Mouse (Mus musculus) embryonic facial prominence, embryonic 15.5 days (tissue): ENCODE data around the gene Rhebl1. TPM values are rescaled to one million over a fixed set of nuclear protein-coding genes. Genes with fewer than 3 reads are reported as not detected.
A peak's percentile ranks its signal among the peaks of the same experiment; 100 is the strongest.

Experiments used
- ATAC-seq: fragments of 200-750 bp; cut with Nextera tagmentation; 2 replicates; pipeline ENCODE4 v1.8.0; 2017; ENCODE audit warnings: low read depth, moderate TSS enrichment; ENCODE audit not compliant: insufficient number of reproducible peaks, low FRiP score, low TSS enrichment
- H3K27ac ChIP-seq: fragments of 300-500 bp; sonication (generic); replicated peaks from 2 replicates; pipeline ENCODE4 v1.5.1; 2015; ENCODE audit warnings: mild to moderate bottlenecking, inconsistent platforms
- H3K27me3 ChIP-seq: fragments of 300-500 bp; sonication (generic); 2 replicates; pipeline ENCODE4 v1.6.1; 2015; ENCODE audit warnings: inconsistent platforms
- H3K36me3 ChIP-seq: fragments of 300-500 bp; sonication (generic); 2 replicates; pipeline ENCODE4 v1.6.1; 2015; ENCODE audit warnings: mild to moderate bottlenecking, inconsistent platforms
- H3K4me1 ChIP-seq: fragments of 300-500 bp; sonication (generic); 2 replicates; pipeline ENCODE4 v1.6.1; 2015; ENCODE audit warnings: inconsistent platforms
- H3K4me2 ChIP-seq: fragments of 300-500 bp; sonication (generic); replicated peaks from 2 replicates; pipeline ENCODE4 v1.6.1; 2015; ENCODE audit warnings: mild to moderate bottlenecking, inconsistent platforms
- H3K4me3 ChIP-seq: fragments of 300-500 bp; sonication (generic); replicated peaks from 2 replicates; pipeline ENCODE4 v1.5.1; 2015; ENCODE audit warnings: mild to moderate bottlenecking, inconsistent platforms
- H3K9ac ChIP-seq: fragments of 300-500 bp; sonication (generic); 2 replicates; pipeline ENCODE4 v1.6.1; 2015; ENCODE audit warnings: inconsistent platforms
- H3K9me3 ChIP-seq: fragments of 300-500 bp; sonication (generic); replicated peaks from 2 replicates; pipeline ENCODE4 v1.6.1; 2016; ENCODE audit warnings: inconsistent platforms
- WGBS: fragments of 180-500 bp; shearing (Covaris S2); methylation state at CpG from one replicate; pipeline ENCODE4 v1.1.7; 2015; 5-methylcytosine and 5-hydroxymethylcytosine counted together
- polyA plus RNA-seq: library from polyadenylated mRNA; unstranded; fragments of >200 nt; fragmentation: Nextera tagmentation; extraction: Ambion mirVana; gene quantifications from 2 replicates; pipeline ENCODE4 v1.2.1, GENCODE M21; 2015

The Rhebl1 gene
- polyA plus RNA-seq, 1 experiment from 2014 or later, result 17.3 TPM

DNA sequence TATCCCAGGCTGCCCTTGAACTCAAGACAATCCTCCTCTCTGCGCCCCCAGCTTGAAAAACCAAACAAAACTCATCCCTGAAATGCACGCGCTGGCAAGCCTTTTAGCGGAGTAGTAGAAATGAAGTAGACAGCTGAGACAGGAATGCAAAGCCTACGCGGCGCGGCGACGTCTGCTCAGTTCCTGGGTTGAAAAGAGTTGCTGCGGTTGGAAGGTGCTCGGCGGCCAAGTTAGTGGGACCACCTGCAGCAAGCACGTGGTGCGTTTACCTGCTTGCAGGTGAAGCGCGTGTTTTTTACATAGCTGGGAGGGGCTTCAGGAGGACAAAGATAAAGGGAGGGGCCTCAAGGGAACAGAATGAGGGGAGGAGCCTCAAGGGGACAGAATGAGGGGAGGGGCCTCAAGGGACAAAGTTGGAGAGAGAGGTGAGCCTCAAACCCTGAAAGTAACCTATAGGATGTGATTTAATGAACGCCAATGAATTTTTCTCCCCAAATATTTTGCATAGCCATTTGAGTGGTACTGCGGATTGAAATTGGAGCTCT is 3.1 kb downstream of the Rhebl1 start:
- H3K27ac ChIP-seq, result no peak overlapping the region
- no peak for ATAC-seq
- WGBS, result 10% methylated on average over 19 of the region's 19 CpGs
- H3K4me3 ChIP-seq, result peak overlapping the region; percentile 20; the same call in 1 of the 2 replicates
- no peaks in the 10 kb centered on the region for H3K9me3 ChIP-seq
- no peak overlapping the region for H3K9ac ChIP-seq
- no peaks in the 10 kb centered on the region for H3K36me3 ChIP-seq
- peaks cover 49% of the 10 kb centered on the region for H3K27me3 ChIP-seq
- H3K4me1 ChIP-seq, result peaks cover 32% of the 10 kb centered on the region
- H3K4me2 ChIP-seq, result peak overlapping the region; percentile 35; the same call in 1 of the 2 replicates

DNA sequence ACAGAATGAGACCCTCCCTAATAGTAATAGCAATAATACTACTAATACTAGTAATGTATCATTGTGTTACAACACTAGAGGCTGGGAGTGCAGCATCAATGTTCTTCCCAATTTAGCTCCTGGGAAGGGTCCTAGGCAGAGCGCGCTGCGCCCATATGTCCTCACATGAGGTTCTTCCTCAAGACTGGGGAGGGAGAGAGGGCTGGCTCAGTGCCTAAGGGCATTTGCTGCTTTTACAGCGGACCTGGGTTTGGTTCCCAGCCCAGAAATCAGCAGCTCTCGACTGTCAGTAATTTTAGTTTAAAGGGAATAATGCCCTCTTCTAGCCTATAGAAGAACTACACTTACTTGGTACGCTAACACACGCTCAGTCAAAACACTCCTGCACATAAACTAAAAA is 6.8 kb downstream of the Rhebl1 start:
- 70% methylated on average over 7 of the region's 7 CpGs for WGBS
- ATAC-seq, result no peak
- H3K36me3 ChIP-seq, result no peaks in the 10 kb centered on the region
- 0 out of 2 replicates have a peak, but pooled peaks cover 3% of the 10 kb centered on the region for H3K4me1 ChIP-seq
- H3K9ac ChIP-seq, result no peak overlapping the region
- no peaks in the 10 kb centered on the region for H3K9me3 ChIP-seq
- H3K4me2 ChIP-seq, result no peak overlapping the region
- no peak overlapping the region for H3K27ac ChIP-seq
- H3K27me3 ChIP-seq, result peaks cover 12% of the 10 kb centered on the region
- no peak overlapping the region for H3K4me3 ChIP-seq

DNA sequence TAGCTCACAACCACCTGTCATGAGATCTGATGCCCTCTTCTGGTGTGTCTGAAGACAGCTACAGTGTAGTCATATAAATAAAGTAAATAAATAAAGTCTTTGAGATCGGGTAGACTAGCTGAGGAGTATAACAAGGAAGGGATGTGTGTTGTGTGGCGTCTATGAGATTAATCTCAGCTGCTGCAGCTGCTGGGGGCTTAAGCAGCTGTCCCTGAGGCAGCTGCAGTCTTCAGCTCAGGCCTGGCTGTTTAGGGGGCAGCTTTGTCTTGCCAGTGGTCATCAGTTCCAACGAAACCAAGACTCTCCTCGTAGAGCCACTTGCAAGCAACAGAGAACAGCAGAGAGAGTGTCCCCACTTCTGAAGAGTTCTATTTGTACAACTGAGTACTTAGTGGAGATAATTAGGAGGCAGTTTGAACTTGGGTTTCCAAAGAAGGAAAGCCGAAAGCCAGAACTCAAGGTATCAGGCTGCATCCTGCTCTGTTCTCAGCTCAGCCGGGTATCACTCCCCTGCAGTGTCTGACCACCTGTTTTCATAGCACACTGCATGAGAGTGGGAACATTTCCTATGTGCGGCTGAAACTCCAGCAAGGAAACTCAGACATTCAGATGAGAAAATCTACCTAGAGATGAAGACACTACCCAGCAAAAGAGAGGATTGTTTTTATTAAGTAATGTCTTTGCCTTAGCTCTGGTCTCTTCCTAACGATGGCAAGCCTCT is 7.5 kb downstream of the Rhebl1 start:
- H3K4me3 ChIP-seq, result no peak overlapping the region
- WGBS, result 56% methylated on average over 8 of the region's 8 CpGs
- H3K9ac ChIP-seq, result no peak overlapping the region
- H3K9me3 ChIP-seq, result no peaks in the 10 kb centered on the region
- H3K27ac ChIP-seq, result 0 out of 2 replicates have a peak overlapping the region, but pooled peaks have one; percentile 11
- no peaks in the 10 kb centered on the region for H3K36me3 ChIP-seq
- H3K27me3 ChIP-seq, result peaks cover 7% of the 10 kb centered on the region; the same call in 1 of the 2 replicates
- ATAC-seq, result peak; percentile 69; the same call in 1 of the 2 replicates
- H3K4me2 ChIP-seq, result no peak overlapping the region
- H3K4me1 ChIP-seq, result 0 out of 2 replicates have a peak, but pooled peaks cover 3% of the 10 kb centered on the region

DNA sequence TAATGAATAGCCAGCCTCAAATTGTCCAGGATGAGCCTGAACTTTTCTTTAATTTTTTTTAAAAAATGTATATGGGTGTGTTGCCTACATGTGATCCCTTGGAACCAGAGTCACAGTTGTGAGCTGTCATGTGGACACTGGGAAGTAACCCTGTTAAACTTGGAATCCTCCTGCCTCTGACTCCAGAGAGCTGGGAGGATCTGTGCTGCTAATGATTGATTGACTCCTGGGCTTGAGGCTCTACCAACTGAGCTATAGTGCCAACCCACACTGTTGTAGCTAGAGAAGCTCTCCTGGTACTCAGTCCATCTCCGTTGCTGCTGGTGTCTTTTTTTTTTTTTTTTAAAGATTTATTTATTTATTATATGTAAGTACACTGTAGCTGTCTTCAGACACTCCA is 10.2 kb downstream of the Rhebl1 start:
- no peak for ATAC-seq
- 74% methylated on average over 1 of the region's 1 CpGs for WGBS
- H3K27ac ChIP-seq, result no peak overlapping the region
- no peak overlapping the region for H3K9ac ChIP-seq
- peaks cover 10% of the 10 kb centered on the region for H3K4me1 ChIP-seq
- no peaks in the 10 kb centered on the region for H3K27me3 ChIP-seq
- no peaks in the 10 kb centered on the region for H3K36me3 ChIP-seq
- H3K4me3 ChIP-seq, result no peak overlapping the region
- no peaks in the 10 kb centered on the region for H3K9me3 ChIP-seq
- no peak overlapping the region for H3K4me2 ChIP-seq

DNA sequence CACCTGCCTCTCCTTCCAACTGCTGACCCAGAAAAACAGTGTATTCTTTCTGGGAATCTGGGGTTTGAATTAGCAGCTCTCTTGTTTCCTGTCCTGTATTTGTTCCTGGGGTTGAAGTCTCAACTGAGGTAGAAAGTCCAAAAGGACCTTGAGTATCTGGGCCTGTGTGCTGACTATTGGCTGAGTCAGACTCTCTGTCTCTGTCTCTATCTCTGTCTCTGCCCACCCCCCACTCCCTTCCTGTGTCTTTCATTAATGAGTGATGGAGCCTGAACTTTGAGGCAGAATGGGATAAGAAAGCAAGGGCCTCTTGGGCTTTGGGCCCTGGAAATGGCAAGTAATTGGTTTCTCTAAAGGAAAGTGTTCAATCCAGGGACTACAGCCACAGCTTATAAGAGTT is 10.7 kb downstream of the Rhebl1 start:
- no peak for ATAC-seq
- H3K4me2 ChIP-seq, result no peak overlapping the region
- no peaks in the 10 kb centered on the region for H3K9me3 ChIP-seq

DNA sequence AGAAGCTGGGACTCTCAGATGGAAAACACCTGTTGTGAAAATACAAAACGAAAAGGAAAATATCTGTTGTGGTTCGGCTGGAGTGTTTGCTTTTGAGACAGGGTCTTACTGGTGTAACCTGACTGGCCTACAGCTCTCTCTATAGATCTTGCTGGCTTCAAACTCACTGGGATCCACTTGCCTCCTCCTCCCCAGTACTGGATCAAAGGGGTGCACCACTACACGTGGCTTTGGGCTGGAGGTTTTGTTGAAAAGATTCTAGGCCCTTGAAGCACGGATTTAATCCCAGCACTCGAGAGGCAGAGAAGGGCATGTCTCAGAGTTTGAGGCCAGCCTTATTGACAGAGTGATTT is 12.7 kb downstream of the Rhebl1 start:
- no peak for ATAC-seq
- peak overlapping the region; percentile 76 for H3K4me3 ChIP-seq

More for the DNA sequence above, 10.7 kb downstream of the Rhebl1 start:
- no peaks in the 10 kb centered on the region for H3K27me3 ChIP-seq
- H3K27ac ChIP-seq, result no peak overlapping the region
- no peaks in the 10 kb centered on the region for H3K36me3 ChIP-seq
- H3K9ac ChIP-seq, result no peak overlapping the region
- H3K4me1 ChIP-seq, result peaks cover 10% of the 10 kb centered on the region
- H3K4me3 ChIP-seq, result no peak overlapping the region

DNA sequence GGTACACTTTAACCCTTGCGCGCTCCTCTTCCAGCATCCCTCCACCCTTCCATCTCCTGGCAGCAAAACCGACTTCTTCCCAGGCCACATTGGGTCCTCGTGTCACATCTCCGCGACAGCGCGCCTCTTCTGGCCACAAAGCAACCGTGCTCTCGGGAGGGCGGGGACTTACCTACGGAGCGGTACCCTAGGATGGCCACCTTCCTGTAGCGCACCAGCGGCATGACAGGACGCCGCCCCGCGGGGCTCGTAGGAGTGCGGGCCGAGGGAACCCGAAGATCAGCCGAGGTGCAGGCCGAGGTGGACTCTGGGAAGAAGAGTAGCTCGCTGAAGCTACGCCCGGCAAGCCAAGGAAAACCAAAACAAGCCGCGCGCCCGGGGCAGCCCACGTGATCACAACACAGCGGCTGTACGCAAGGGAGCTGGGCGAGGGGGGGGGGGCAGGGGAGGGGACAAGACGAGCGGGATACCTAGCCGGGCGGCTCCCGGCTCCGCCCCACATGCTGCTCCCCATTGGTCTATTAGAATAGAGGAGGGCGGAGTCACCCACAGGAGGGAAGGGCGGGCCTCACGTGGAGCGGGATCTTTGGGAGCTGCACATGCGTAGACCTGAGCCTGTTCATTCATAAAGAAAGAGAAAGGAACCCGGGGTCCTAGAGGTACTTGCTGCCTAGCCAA is 13.2 kb downstream of the Rhebl1 start:
- no peaks in the 10 kb centered on the region for H3K9me3 ChIP-seq
- peak overlapping the region; percentile 76 for H3K4me3 ChIP-seq
- under 1% methylated on average over 48 of the region's 48 CpGs for WGBS
- H3K4me1 ChIP-seq, result peaks cover 10% of the 10 kb centered on the region
- H3K4me2 ChIP-seq, result peak overlapping the region; percentile 86
- peak overlapping the region; percentile 87 for H3K27ac ChIP-seq
- no peaks in the 10 kb centered on the region for H3K36me3 ChIP-seq
- H3K9ac ChIP-seq, result peak overlapping the region; percentile 61
- ATAC-seq, result peak; percentile 96
- H3K27me3 ChIP-seq, result no peaks in the 10 kb centered on the region

More for the DNA sequence above, 12.7 kb downstream of the Rhebl1 start:
- Histone ChIP-seq H3K4me2 (peak overlapping the region; percentile 86), H3K27ac (no peak overlapping the region), H3K4me1 (peaks cover 10% of the 10 kb centered on the region), H3K36me3 (no peaks in the 10 kb centered on the region), H3K27me3 (no peaks in the 10 kb centered on the region), H3K9me3 (no peaks in the 10 kb centered on the region), H3K9ac (no peak overlapping the region)
- 5% methylated on average over 5 of the region's 5 CpGs for WGBS

DNA sequence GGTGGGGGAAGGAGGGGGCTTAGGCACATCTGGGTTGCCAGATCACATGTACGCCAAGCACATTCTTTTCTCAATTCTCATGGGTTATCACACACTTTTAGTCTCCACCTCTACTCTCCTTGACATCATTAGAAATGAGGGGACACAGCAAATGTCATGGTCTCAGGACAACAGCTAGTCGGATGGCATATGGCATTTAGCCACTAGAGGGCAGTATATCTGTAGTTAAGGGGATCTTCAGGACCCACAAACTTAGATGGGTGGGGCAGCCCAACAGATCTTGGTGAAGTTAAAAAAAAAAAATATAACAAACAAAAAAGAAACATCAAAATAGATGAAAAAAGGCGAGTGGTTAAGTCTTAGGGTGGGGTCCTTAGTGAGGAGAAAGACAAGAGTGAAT is 17.0 kb downstream of the Rhebl1 start:
- H3K36me3 ChIP-seq, result no peaks in the 10 kb centered on the region
- H3K9me3 ChIP-seq, result no peaks in the 10 kb centered on the region
- no peak overlapping the region for H3K27ac ChIP-seq
- no peak for ATAC-seq
- WGBS, result 13% methylated on average over 3 of the region's 3 CpGs
- H3K4me1 ChIP-seq, result peaks cover 17% of the 10 kb centered on the region
- no peaks in the 10 kb centered on the region for H3K27me3 ChIP-seq
- H3K4me3 ChIP-seq, result no peak overlapping the region
- no peak overlapping the region for H3K4me2 ChIP-seq
- H3K9ac ChIP-seq, result no peak overlapping the region

DNA sequence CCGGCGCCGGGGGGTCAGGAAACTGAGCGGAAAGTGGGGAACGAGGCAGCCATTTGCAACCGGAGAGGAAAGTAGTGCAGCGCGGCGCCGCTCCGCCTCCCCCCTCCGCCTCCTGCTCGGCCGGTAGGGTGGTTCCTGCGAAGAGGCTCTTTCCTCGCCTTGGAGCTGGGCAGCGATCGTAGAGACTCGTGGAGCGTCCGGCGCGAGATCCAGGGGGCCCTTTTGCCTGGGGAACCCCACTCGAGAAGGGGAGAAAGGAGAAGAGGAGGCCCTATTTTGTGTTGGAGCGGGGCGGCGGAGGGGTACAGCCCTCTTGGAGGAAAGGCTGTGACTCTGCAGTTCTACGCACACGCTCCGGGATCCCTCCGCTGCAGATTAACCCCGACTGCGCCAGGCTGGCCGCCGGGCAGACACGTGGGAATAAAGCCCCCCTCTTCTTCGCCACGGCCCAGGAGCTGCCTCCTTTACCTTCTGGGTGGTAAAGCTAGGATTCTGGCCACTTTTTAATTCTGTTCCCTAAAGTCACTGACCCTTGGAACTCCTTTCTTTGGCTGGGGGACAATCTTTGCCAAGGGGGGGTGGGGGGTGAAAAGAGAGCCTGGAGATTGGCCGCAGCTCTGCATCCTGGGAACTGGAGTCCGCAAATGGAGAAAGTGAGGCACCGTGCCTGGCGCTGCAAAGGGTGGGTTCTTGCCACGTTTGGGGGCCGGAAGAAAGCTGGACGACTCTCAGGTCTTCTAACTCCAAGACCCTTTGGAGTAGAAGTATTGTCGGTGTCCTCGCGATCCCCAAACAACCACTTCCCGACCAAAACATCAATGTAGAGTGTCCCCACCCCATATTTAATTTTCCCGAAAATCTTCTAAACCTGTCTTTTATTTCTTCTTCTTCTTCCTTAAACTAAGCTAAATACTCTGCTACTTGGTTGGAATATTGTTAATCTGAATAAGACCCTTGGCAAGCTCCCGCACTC is 22.1 kb downstream of the Rhebl1 start:
- WGBS, result under 1% methylated on average over 51 of the region's 51 CpGs
- Histone ChIP-seq H3K4me3 (peak overlapping the region; percentile 99), H3K4me1 (peaks cover 36% of the 10 kb centered on the region), H3K27ac (peak overlapping the region; percentile 99), H3K27me3 (no peaks in the 10 kb centered on the region), H3K4me2 (peak overlapping the region; percentile 88), H3K9me3 (no peaks in the 10 kb centered on the region), H3K36me3 (no peaks in the 10 kb centered on the region), H3K9ac (peak overlapping the region; percentile 100)
- peak; percentile 86 for ATAC-seq

DNA sequence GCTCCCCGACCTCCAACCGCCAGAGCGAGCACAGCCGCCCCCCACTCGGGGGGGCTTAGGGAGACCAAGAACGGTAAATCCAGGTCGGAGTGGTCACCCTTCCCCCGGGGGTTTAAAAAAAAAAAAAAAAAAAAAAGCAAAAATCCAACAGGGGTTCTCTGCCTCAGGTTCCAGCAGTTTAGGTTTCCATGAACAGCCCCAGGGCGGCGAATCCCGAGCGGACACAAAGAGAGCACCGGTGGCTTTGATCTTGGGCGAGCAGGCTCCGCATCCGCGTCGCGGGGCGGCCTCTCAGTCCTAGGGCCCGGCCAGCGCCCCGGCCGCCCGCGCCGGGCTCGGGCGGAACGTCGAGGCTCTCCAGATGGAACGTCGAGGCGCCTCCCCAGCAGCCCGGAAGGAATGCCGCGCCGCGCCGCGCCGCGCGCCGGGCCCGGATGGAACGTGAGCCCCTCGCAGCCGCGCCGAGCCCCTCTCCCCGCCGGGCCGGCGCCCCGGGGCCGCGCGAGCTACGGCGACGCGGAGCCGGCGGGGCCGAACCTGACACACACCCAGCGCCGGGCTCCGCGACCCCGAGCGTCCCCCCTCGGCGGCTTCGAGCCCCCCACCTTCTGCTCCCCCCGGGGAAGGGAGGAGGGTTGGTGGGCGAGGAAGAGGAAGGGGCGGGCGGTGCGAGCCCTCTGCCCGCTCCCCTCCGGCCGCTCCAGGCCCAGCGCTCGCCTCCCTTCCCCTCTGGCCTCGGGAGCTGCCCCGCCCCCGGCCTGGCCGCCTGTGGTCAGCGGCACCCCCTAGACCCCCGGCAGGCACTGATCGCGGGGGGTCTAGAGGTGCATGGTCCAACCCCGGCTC is 23.0 kb downstream of the Rhebl1 start, which contains the start of gene Kmt2d:
Gene Kmt2d, minus strand, starts transcription at position 135 of the 846 bp plus-strand sequence.
- peak within 1 kb of the TSS; percentile 99 for H3K27ac ChIP-seq
- no peaks in the 10 kb centered on the region for H3K27me3 ChIP-seq
- H3K9ac ChIP-seq, result peak within 1 kb of the TSS; percentile 100
- peaks cover 7% of the 10 kb centered on the region for H3K36me3 ChIP-seq
- H3K9me3 ChIP-seq, result no peaks in the 10 kb centered on the region
- peak within 1 kb of the TSS; percentile 88 for H3K4me2 ChIP-seq
- under 1% methylated on average over 90 of the region's 94 CpGs for WGBS
- peaks cover 40% of the 10 kb centered on the region for H3K4me1 ChIP-seq
- ATAC-seq, result peak; percentile 77
- peak within 1 kb of the TSS; percentile 99 for H3K4me3 ChIP-seq
